Mouse (Mus musculus): ENCODE measurements around the gene Gm10718. TPM values are rescaled to one million over a fixed set of nuclear protein-coding genes. Genes with fewer than 3 reads are reported as not detected.
"Not testable (repeated sequence)": the region's sequence is repeated elsewhere in the genome, so short reads cannot be mapped to it uniquely, and the experiment has no call there.

Gene Gm10718
- polyA plus RNA-seq, 1 experiment = not detected

- WGBS = 79% methylated on average over 16 of the region's 16 CpGs
- not testable (repeated sequence) for DNase-seq (ENCODE audit: low read depth, low spot score)
Measured at GRCm38 (mm10) chr9:3023985-3024648, 770 bp downstream of the Gm10718 start.

- 72% methylated on average over 12 of the region's 12 CpGs for WGBS
- not testable (repeated sequence) for DNase-seq (ENCODE audit: low read depth, low spot score)
Measured at GRCm38 (mm10) chr9:3024912-3025467, 1.6 kb downstream of the Gm10718 start, which contains the start of gene Gm10717. Gene Gm10717 (plus strand): TSS chr9:3025417.

- DNase-seq (ENCODE audit: low read depth, low spot score) = not testable (repeated sequence)
- WGBS = 75% methylated on average over 5 of the region's 6 CpGs
Measured at GRCm38 (mm10) chr9:3025653-3026052, 2.3 kb downstream of the Gm10718 start.

GRCm38 (mm10) chr9:3026136-3026535 is 2.8 kb downstream of the Gm10718 start:
- DNase-seq (ENCODE audit: low read depth, low spot score) = not testable (repeated sequence)
- WGBS = 78% methylated on average over 5 of the region's 5 CpGs

- not testable (repeated sequence) for DNase-seq (ENCODE audit: low read depth, low spot score)
- WGBS = 66% methylated on average over 9 of the region's 9 CpGs
Measured at GRCm38 (mm10) chr9:3026741-3027140, 3.4 kb downstream of the Gm10718 start.

GRCm38 (mm10) chr9:3027200-3027599 is 3.9 kb downstream of the Gm10718 start:
- whole genome bisulfite sequencing = 73% methylated on average over 9 of the region's 9 CpGs
- DNase-seq (ENCODE audit: low read depth, low spot score) = peak; percentile 42

GRCm38 (mm10) chr9:3029276-3030000 is 6.1 kb downstream of the Gm10718 start:
- not testable (repeated sequence) for DNase-seq (ENCODE audit: low read depth, low spot score)
- 64% methylated on average over 14 of the region's 16 CpGs for WGBS

- WGBS = 65% methylated on average over 2 of the region's 10 CpGs
- peak; percentile 100 for DNase-seq (ENCODE audit: low read depth, low spot score)
Measured at GRCm38 (mm10) chr9:3030677-3031318, 7.5 kb downstream of the Gm10718 start.

GRCm38 (mm10) chr9:3034299-3034698 is 11.0 kb downstream of the Gm10718 start, which contains the start of gene Gm17535:
Gene Gm17535 (plus strand): TSS chr9:3034599.
- 42% methylated on average over 1 of the region's 8 CpGs for WGBS
- DNase-seq (ENCODE audit: low read depth, low spot score) = not testable (repeated sequence)

- not testable (repeated sequence) for DNase-seq (ENCODE audit: low read depth, low spot score)
- WGBS = 81% methylated on average over 8 of the region's 8 CpGs
Measured at GRCm38 (mm10) chr9:3036577-3036976, 13.2 kb downstream of the Gm10718 start, which contains the start of gene Gm10715. Gene Gm10715 (plus strand): TSS chr9:3036877.

- 64% methylated on average over 4 of the region's 4 CpGs for WGBS
- peak; percentile 1 for DNase-seq (ENCODE audit: low read depth, low spot score)
Measured at GRCm38 (mm10) chr9:3038161-3038560, 14.8 kb downstream of the Gm10718 start.

Other genes with a start within 250 kb of the Gm10718 start
- not detected in 2 replicates for gene Gm10722, start 22.6 kb upstream of the Gm10718 start, polyA plus RNA-seq (2012; rRNA removed)
- gene Gm11168, start 20.2 kb upstream of the Gm10718 start, polyA plus RNA-seq (2012; rRNA removed) = not detected in 2 replicates
- not detected in 2 replicates for gene Gm10721, start 10.4 kb upstream of the Gm10718 start, polyA plus RNA-seq (2012; rRNA removed)
- gene Gm10720, start 7.9 kb upstream of the Gm10718 start, polyA plus RNA-seq (2012; rRNA removed) = not detected in 2 replicates
- not detected in 2 replicates for gene Gm10719, start 6.1 kb upstream of the Gm10718 start, polyA plus RNA-seq (2012; rRNA removed)
- gene Gm10717, start 1.9 kb downstream of the Gm10718 start, polyA plus RNA-seq (2012; rRNA removed) = not detected in 2 replicates
- gene Gm17535, start 11.1 kb downstream of the Gm10718 start, polyA plus RNA-seq (2012; rRNA removed) = not detected in 2 replicates
- not detected in 2 replicates for gene Gm10715, start 13.3 kb downstream of the Gm10718 start, polyA plus RNA-seq (2012; rRNA removed)